Mouse (Mus musculus): ENCODE results near the gene E130311K13Rik. TPM values are rescaled to one million over a fixed set of nuclear protein-coding genes. Genes with fewer than 3 reads are reported as not detected.

Gene E130311K13Rik
- 5.7 and 6.8 TPM in 2 replicates for polyA plus RNA-seq (2015; fragmentation: Nextera tagmentation; extraction: Ambion mirVana)

- WGBS, result 5% methylated on average over 48 of the region's 48 CpGs
- Histone ChIP-seq H3K9ac (peak within 1 kb of the TSS; percentile 63), H3K4me3 (replicated peaks) (peak within 1 kb of the TSS; percentile 57), H3K9me3 (replicated peaks) (no peaks in the 10 kb centered on the region), H3K27ac (peak within 1 kb of the TSS; percentile 80), H3K36me3 (no peaks in the 10 kb centered on the region), H3K4me2 (peak within 1 kb of the TSS; percentile 65), H3K4me1 (peaks cover 7% of the 10 kb centered on the region; the same call in 1 of the 2 replicates), H3K27me3 (no peaks in the 10 kb centered on the region)
- ATAC-seq (replicated peaks; ENCODE audit: low FRiP score), result peak; percentile 98
These were observed at the start of gene E130311K13Rik for GRCm38 (mm10) chr3:63928878-63929859. Gene E130311K13Rik, minus strand, starts transcription at chr3:63929472.

DNA sequence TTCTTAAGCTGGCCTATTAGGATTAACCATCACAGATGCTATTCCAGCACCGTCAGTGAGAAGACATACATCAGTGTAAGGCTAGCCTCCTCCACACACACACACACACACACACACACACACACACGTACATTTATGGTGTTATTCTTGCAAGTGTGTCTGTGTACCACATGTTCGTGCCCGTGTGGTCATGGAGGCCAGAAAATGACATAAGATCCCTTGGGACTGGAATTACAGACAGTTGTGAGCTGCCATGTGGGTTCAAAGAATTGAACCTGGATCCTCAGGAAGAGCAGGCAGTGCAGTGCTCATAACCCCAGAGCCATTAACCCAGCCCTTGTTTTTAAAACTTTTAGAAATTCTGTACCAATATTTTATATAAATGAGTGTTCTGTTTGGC, 48.6 kb upstream of the E130311K13Rik start:
- peaks cover 20% of the 10 kb centered on the region for H3K4me1 ChIP-seq
- H3K4me3 ChIP-seq (replicated peaks), result peak overlapping the region; percentile 77
- peak overlapping the region; percentile 66 for H3K4me2 ChIP-seq
- 49% methylated on average over 4 of the region's 4 CpGs for WGBS
- no peak overlapping the region for H3K9ac ChIP-seq
- no peaks in the 10 kb centered on the region for H3K9me3 ChIP-seq (replicated peaks)
- peaks cover 30% of the 10 kb centered on the region for H3K36me3 ChIP-seq
- H3K27ac ChIP-seq, result no peak overlapping the region
- no peak for ATAC-seq (replicated peaks; ENCODE audit: low FRiP score)
- no peaks in the 10 kb centered on the region for H3K27me3 ChIP-seq

DNA sequence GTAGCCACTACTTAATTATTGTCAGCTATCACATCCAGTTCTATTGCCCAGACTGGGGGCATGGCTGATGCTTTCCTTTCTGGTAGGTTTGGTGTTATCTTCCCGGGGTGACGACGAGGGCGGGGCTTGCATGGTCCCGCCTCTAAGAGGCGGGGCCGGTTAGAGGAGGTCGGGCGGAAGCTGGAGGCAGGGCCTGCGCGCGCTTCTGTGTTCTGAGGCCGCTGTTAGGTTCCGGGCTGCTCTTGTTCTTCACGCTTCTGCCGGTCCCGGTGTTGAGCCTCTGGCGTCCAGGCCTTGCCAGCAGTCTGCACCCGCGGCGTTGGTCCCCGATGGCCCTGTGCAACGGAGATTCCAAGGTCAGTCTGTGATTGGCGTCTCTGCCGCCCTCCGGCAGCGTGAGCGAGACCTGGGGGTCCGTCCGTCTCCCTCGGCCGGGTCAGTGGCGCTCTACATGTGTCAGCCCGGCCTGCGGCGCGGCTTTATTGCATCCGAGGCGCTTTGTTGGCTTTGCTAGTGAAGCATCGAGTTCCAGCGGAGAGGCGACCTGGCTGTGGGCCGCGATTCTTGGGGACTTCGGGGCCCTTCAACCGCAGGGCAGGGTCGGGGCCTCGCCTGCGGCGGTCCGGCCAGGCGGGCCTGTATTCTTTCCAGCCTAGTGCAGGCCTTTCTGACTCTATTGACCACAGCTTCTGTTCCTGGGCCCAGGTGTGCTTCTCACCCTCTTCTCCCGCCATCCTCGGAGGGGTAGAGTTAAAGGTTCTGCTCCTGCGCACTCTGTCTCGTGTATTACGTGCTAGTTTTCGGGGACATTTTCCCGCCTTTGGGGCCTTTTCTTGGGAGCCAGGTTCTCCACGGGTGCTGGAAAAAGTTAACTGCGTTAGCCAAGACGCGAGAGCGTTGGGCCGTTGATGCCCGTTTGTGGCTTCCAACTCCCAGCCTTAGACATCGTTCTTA, 47.0 kb upstream of the E130311K13Rik start, which contains the start of gene Gmps:
Gene Gmps (plus strand): TSS at position 152 of the 954 bp plus-strand sequence.
- H3K36me3 ChIP-seq, result peaks cover 16% of the 10 kb centered on the region

DNA sequence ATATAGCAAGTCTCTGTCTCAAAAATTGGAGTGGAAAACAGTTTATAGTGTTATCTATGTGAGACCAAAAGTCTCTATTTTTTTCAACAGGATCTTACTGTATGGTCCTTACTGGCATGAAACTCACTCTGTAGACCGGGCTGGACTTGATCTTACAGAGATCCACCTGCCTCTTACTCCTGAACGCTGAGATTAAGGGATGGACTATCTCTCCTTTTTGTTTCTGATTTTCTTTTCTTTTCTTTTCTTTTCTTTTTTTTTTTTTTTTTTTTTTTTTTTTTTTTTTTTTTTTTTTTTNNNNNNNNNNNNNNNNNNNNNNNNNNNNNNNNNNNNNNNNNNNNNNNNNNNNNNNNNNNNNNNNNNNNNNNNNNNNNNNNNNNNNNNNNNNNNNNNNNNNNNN, 36.7 kb upstream of the E130311K13Rik start:
- H3K9ac ChIP-seq, result no peak overlapping the region
- no peak overlapping the region for H3K4me2 ChIP-seq
- H3K9me3 ChIP-seq (replicated peaks), result no peaks in the 10 kb centered on the region
- H3K4me3 ChIP-seq (replicated peaks), result no peak overlapping the region
- peaks cover 11% of the 10 kb centered on the region for H3K4me1 ChIP-seq
- peaks cover 7% of the 10 kb centered on the region for H3K27me3 ChIP-seq
- no peak for ATAC-seq (replicated peaks; ENCODE audit: low FRiP score)
- WGBS, result 82% methylated on average over 2 of the region's 2 CpGs
- H3K36me3 ChIP-seq, result no peaks in the 10 kb centered on the region
- H3K27ac ChIP-seq, result no peak overlapping the region

More for the DNA sequence above, 47.0 kb upstream of the E130311K13Rik start, which contains the start of gene Gmps:
- H3K4me2 ChIP-seq, result peak within 1 kb of the TSS; percentile 66
- peak within 1 kb of the TSS; percentile 70 for H3K9ac ChIP-seq
- H3K9me3 ChIP-seq (replicated peaks), result no peaks in the 10 kb centered on the region
- H3K4me1 ChIP-seq, result peaks cover 20% of the 10 kb centered on the region
- peak; percentile 99 for ATAC-seq (replicated peaks; ENCODE audit: low FRiP score)
- peak within 1 kb of the TSS; percentile 77 for H3K4me3 ChIP-seq (replicated peaks)
- WGBS, result under 1% methylated on average over 67 of the region's 67 CpGs
- no peaks in the 10 kb centered on the region for H3K27me3 ChIP-seq
- peak within 1 kb of the TSS; percentile 92 for H3K27ac ChIP-seq

GRCm38 (mm10) chr3:63964922-63965249, 35.6 kb upstream of the E130311K13Rik start:
- H3K9ac ChIP-seq, result no peak overlapping the region
- peak overlapping the region; percentile 91 for H3K4me3 ChIP-seq (replicated peaks)
- H3K36me3 ChIP-seq, result no peaks in the 10 kb centered on the region
- WGBS, result 83% methylated on average over 6 of the region's 6 CpGs
- no peaks in the 10 kb centered on the region for H3K9me3 ChIP-seq (replicated peaks)
- H3K4me1 ChIP-seq, result peaks cover 11% of the 10 kb centered on the region
- H3K27me3 ChIP-seq, result peaks cover 7% of the 10 kb centered on the region
- H3K27ac ChIP-seq, result peak overlapping the region; percentile 92; the same call in 1 of the 2 replicates
- H3K4me2 ChIP-seq, result peak overlapping the region; percentile 81
- no peak for ATAC-seq (replicated peaks; ENCODE audit: low FRiP score)

- under 1% methylated on average over 69 of the region's 69 CpGs for WGBS
- no peaks in the 10 kb centered on the region for H3K9me3 ChIP-seq (replicated peaks)
- peaks cover 11% of the 10 kb centered on the region for H3K4me1 ChIP-seq
- H3K4me2 ChIP-seq, result peak within 1 kb of the TSS; percentile 81
- peaks cover 7% of the 10 kb centered on the region for H3K27me3 ChIP-seq
- H3K9ac ChIP-seq, result peak within 1 kb of the TSS; percentile 82
- peak within 1 kb of the TSS; percentile 92 for H3K27ac ChIP-seq
- peak; percentile 97 for ATAC-seq (replicated peaks; ENCODE audit: low FRiP score)
- H3K36me3 ChIP-seq, result no peaks in the 10 kb centered on the region; the same call in 1 of the 2 replicates
- peak within 1 kb of the TSS; percentile 91 for H3K4me3 ChIP-seq (replicated peaks)
These were observed 35.0 kb upstream of the E130311K13Rik start, which contains the start of gene Slc33a1 for GRCm38 (mm10) chr3:63964100-63964921. Gene Slc33a1, minus strand, starts transcription at chr3:63964768.

DNA sequence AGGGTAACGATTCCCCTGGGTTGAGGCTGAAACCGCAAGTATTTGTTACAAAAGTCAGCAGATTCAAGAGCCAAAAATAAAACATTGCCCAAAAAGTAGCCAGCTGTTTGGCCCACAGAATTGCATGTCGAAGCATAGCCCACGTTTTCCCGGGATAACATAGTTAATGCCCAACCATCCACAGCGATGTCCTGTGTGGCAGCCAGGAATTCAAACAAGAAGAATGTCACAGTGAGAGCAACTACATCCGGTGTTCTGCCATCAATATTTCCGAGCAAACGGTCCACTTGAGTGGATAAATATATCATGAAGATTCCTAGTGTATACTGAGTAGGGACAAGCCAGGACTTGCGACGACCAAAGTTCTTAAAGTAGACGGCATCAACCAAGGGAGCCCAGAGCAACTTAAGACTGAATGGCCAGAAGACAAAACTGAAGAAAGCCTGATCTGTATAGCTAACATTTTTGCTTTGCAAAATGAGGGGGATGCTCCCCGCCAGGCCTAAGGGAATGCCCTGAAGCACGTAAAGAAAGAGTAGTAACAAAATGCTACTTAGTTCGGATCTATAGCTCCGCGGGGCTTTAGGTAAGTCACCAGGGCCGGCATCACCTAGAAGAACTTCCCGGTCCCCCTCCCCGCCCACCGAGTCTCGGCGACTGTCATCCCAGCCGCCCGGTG, 34.3 kb upstream of the E130311K13Rik start:
- Histone ChIP-seq H3K9me3 (replicated peaks) (no peaks in the 10 kb centered on the region), H3K27ac (peak overlapping the region; percentile 92), H3K4me2 (peak overlapping the region; percentile 81), H3K36me3 (no peaks in the 10 kb centered on the region; the same call in 1 of the 2 replicates), H3K27me3 (peaks cover 7% of the 10 kb centered on the region), H3K4me1 (peaks cover 11% of the 10 kb centered on the region), H3K4me3 (replicated peaks) (peak overlapping the region; percentile 91), H3K9ac (peak overlapping the region; percentile 82)
- 6% methylated on average over 25 of the region's 25 CpGs for WGBS
- no peak for ATAC-seq (replicated peaks; ENCODE audit: low FRiP score)

DNA sequence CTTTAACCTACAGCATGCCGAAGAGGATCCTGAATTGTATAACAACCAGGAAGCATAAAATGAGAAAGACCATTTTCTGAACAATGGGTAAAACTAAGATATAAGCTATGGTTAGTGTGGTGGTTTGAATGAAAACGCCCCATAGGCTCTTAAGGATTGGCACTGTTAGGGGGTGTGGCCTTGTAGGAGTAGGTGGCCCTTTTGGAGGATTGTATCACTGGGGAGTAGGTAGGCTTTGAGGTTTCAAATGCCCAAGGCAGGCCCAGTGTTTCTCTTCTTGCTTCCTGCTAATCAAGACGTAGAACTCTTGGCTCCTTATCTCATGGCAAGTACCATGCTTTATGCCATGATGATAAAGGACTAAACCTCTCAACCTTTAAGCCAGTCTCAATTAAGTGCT, 20.6 kb upstream of the E130311K13Rik start:
- Histone ChIP-seq H3K36me3 (peaks cover 19% of the 10 kb centered on the region), H3K4me1 (no peaks in the 10 kb centered on the region), H3K4me2 (no peak overlapping the region), H3K27ac (no peak overlapping the region), H3K27me3 (no peaks in the 10 kb centered on the region), H3K4me3 (replicated peaks) (no peak overlapping the region), H3K9ac (no peak overlapping the region), H3K9me3 (replicated peaks) (no peaks in the 10 kb centered on the region)
- 86% methylated on average over 3 of the region's 3 CpGs for WGBS
- ATAC-seq (replicated peaks; ENCODE audit: low FRiP score), result no peak

DNA sequence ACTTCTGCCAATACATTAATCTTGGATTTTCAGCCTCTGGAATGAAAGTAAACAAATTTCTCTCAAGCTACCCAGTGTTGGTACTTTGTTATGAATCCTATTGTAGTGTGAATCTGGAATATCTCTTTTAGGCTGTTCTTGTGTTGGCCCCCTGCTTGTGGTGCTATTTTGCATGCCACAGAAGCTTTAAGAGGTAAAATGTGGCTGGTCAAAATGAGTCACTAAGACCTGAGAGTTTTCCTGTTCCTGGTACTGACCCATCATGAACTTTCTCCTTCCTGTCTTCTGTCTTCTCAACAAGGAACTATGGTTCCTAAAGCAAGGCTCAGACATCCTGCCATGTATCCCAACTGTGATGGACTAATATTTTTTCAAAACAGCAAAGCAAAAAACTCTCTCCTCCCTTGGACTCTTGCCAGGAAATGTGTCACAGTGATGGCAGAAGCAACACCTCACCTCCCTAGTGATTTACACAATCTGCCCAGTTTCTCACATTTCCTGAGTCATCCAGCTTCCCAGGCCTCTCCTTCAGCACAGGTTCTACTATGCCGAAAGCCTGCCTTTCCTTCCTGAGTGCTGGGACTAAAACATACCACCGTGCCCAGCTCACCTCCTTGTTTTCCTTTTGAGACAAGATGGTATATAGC, 12.1 kb upstream of the E130311K13Rik start:
- ATAC-seq (replicated peaks; ENCODE audit: low FRiP score), result no peak
- peaks cover 17% of the 10 kb centered on the region for H3K36me3 ChIP-seq
- 79% methylated on average over 2 of the region's 2 CpGs for WGBS
- no peaks in the 10 kb centered on the region for H3K4me1 ChIP-seq
- no peak overlapping the region for H3K9ac ChIP-seq
- H3K27me3 ChIP-seq, result no peaks in the 10 kb centered on the region
- no peaks in the 10 kb centered on the region for H3K9me3 ChIP-seq (replicated peaks)
- no peak overlapping the region for H3K4me3 ChIP-seq (replicated peaks)
- H3K4me2 ChIP-seq, result no peak overlapping the region
- no peak overlapping the region for H3K27ac ChIP-seq

- Histone ChIP-seq H3K27ac (no peak overlapping the region), H3K9ac (no peak overlapping the region), H3K36me3 (peaks cover 5% of the 10 kb centered on the region), H3K4me2 (no peak overlapping the region), H3K4me1 (no peaks in the 10 kb centered on the region), H3K4me3 (replicated peaks) (no peak overlapping the region), H3K27me3 (no peaks in the 10 kb centered on the region), H3K9me3 (replicated peaks) (no peaks in the 10 kb centered on the region)
- ATAC-seq (replicated peaks; ENCODE audit: low FRiP score), result no peak
- WGBS, result 95% methylated on average over 2 of the region's 2 CpGs
These were observed 9.7 kb upstream of the E130311K13Rik start for GRCm38 (mm10) chr3:63938928-63939327.

Measured in kidney, embryonic 15.5 days (tissue).